Mouse (Mus musculus) adrenal gland, postnatal 14 days (tissue): ENCODE measurements around the gene Zfp398. TPM values are rescaled to one million over a fixed set of nuclear protein-coding genes. Genes with fewer than 3 reads are reported as not detected.

Source experiments
- DNase-seq: peaks from one replicate; pipeline ENCODE4 v3.0.0; 2021; ENCODE audit warnings: mixed read lengths
- long read RNA-seq, 2 experiments: library from polyadenylated mRNA; stranded (forward); transcript quantifications; one replicate each; pipeline ENCODE4 v2.0.0; 2021
- total RNA-seq: library from RNA; stranded (reverse); gene quantifications from 2 replicates; pipeline ENCODE4 v1.2.3, GENCODE M21; 2021

Gene Zfp398
- 9.3 and 12.0 TPM in 2 replicates for total RNA-seq
- long read RNA-seq, experiment 1, partial matches to known transcripts = 0 of 1 reads
- long read RNA-seq, experiment 1, other reads (novel, unspliced or antisense) = 1 of 1 reads
- long read RNA-seq, experiment 2, partial matches to known transcripts = 0 of 1 reads
- long read RNA-seq, experiment 2, other reads (novel, unspliced or antisense) = 0 of 1 reads

- peak; percentile 98 for DNase-seq
Observed at GRCm38 (mm10) chr6:47835482-47835983, at the start of gene Zfp398. Gene Zfp398 (plus strand): TSS chr6:47835661.

- DNase-seq = peak; percentile 88
Observed at GRCm38 (mm10) chr6:47787941-47788736, 47.3 kb upstream of the Zfp398 start.

- DNase-seq = no peak
Observed at GRCm38 (mm10) chr6:47788821-47789220, 46.6 kb upstream of the Zfp398 start.

GRCm38 (mm10) chr6:47790745-47791144 is 44.7 kb upstream of the Zfp398 start:
- DNase-seq = peak; percentile 73

GRCm38 (mm10) chr6:47792533-47792932 is 42.9 kb upstream of the Zfp398 start:
- no peak for DNase-seq

GRCm38 (mm10) chr6:47793284-47793683 is 42.2 kb upstream of the Zfp398 start:
- DNase-seq = no peak

GRCm38 (mm10) chr6:47794106-47794830 is 41.2 kb upstream of the Zfp398 start:
- DNase-seq = peak; percentile 53

GRCm38 (mm10) chr6:47799079-47799478 is 36.4 kb upstream of the Zfp398 start:
- peak; percentile 73 for DNase-seq

GRCm38 (mm10) chr6:47805520-47805919 is 29.9 kb upstream of the Zfp398 start:
- no peak for DNase-seq

GRCm38 (mm10) chr6:47807419-47807818 is 28.0 kb upstream of the Zfp398 start:
- no peak for DNase-seq

GRCm38 (mm10) chr6:47808545-47808944 is 26.9 kb upstream of the Zfp398 start:
- no peak for DNase-seq

- peak; percentile 26 for DNase-seq
Observed at GRCm38 (mm10) chr6:47809053-47809452, 26.4 kb upstream of the Zfp398 start.

GRCm38 (mm10) chr6:47810181-47810580 is 25.3 kb upstream of the Zfp398 start:
- DNase-seq = no peak

- DNase-seq = no peak
Observed at GRCm38 (mm10) chr6:47811324-47811723, 24.1 kb upstream of the Zfp398 start.

- DNase-seq = no peak
Observed at GRCm38 (mm10) chr6:47812271-47812915, 23.1 kb upstream of the Zfp398 start.

- peak; percentile 99 for DNase-seq
Observed at GRCm38 (mm10) chr6:47813257-47813878, 22.1 kb upstream of the Zfp398 start, which contains the start of gene Pdia4. Gene Pdia4 (minus strand): TSS chr6:47813430.

- no peak for DNase-seq
Observed at GRCm38 (mm10) chr6:47816151-47816550, 19.3 kb upstream of the Zfp398 start.

- peak; percentile 25 for DNase-seq
Observed at GRCm38 (mm10) chr6:47818721-47819120, 16.7 kb upstream of the Zfp398 start.

- DNase-seq = no peak
Observed at GRCm38 (mm10) chr6:47819626-47820325, 15.7 kb upstream of the Zfp398 start.

- DNase-seq = no peak
Observed at GRCm38 (mm10) chr6:47821236-47821635, 14.2 kb upstream of the Zfp398 start.

- no peak for DNase-seq
Observed at GRCm38 (mm10) chr6:47821776-47822175, 13.7 kb upstream of the Zfp398 start.
